Mouse (Mus musculus): Measurements from ENCODE around the gene Caln1.
A peak's percentile ranks its signal among the peaks of the same experiment; 100 is the strongest.

The Caln1 gene

GRCm38 (mm10) chr5:130393618-130394355 lies 24.5 kb downstream of the Caln1 start:
- DNase-seq (ENCODE audit: inconsistent age in 2 of 2, low spot score in 1 of 2): no peak

- DNase-seq (ENCODE audit: inconsistent age in 2 of 2, low spot score in 1 of 2): peak; percentile 62 to 76
Measured at GRCm38 (mm10) chr5:130394386-130394785, 25.1 kb downstream of the Caln1 start.

GRCm38 (mm10) chr5:130395142-130395541 lies 25.9 kb downstream of the Caln1 start:
- peak in 1 of 2 experiments; percentile 42 for DNase-seq (ENCODE audit: inconsistent age in 2 of 2, low spot score in 1 of 2)

- no peak for DNase-seq (ENCODE audit: inconsistent age in 2 of 2, low spot score in 1 of 2)
Measured at GRCm38 (mm10) chr5:130400136-130400917, 31.1 kb downstream of the Caln1 start.

- DNase-seq (ENCODE audit: inconsistent age in 2 of 2, low spot score in 1 of 2): peak; percentile 54 to 85
Measured at GRCm38 (mm10) chr5:130405201-130405600, 35.9 kb downstream of the Caln1 start.

- DNase-seq (ENCODE audit: inconsistent age in 2 of 2, low spot score in 1 of 2): no peak
Measured at GRCm38 (mm10) chr5:130409706-130410105, 40.5 kb downstream of the Caln1 start.

GRCm38 (mm10) chr5:130411516-130411915 lies 42.3 kb downstream of the Caln1 start:
- no peak for DNase-seq (ENCODE audit: inconsistent age in 2 of 2, low spot score in 1 of 2)

GRCm38 (mm10) chr5:130447438-130447837 lies 78.2 kb downstream of the Caln1 start:
- DNase-seq (ENCODE audit: inconsistent age in 2 of 2, low spot score in 1 of 2): no peak

GRCm38 (mm10) chr5:130448491-130448890 lies 79.2 kb downstream of the Caln1 start:
- peak in 1 of 2 experiments; percentile 20 for DNase-seq (ENCODE audit: inconsistent age in 2 of 2, low spot score in 1 of 2)

GRCm38 (mm10) chr5:130448931-130449856 lies 79.9 kb downstream of the Caln1 start:
- DNase-seq (ENCODE audit: inconsistent age in 2 of 2, low spot score in 1 of 2): peak; percentile 46 to 76

- DNase-seq (ENCODE audit: inconsistent age in 2 of 2, low spot score in 1 of 2): peak in 1 of 2 experiments; percentile 39
Measured at GRCm38 (mm10) chr5:130450031-130450541, 80.8 kb downstream of the Caln1 start.

- DNase-seq (ENCODE audit: inconsistent age in 2 of 2, low spot score in 1 of 2): no peak
Measured at GRCm38 (mm10) chr5:130458076-130458475, 88.8 kb downstream of the Caln1 start.

- peak; percentile 25 to 59 for DNase-seq (ENCODE audit: inconsistent age in 2 of 2, low spot score in 1 of 2)
Measured at GRCm38 (mm10) chr5:130472209-130472608, 103.0 kb downstream of the Caln1 start.

- DNase-seq (ENCODE audit: inconsistent age in 2 of 2, low spot score in 1 of 2): no peak
Measured at GRCm38 (mm10) chr5:130474876-130475275, 105.6 kb downstream of the Caln1 start.

- DNase-seq (ENCODE audit: inconsistent age in 2 of 2, low spot score in 1 of 2): peak; percentile 21 to 62
Measured at GRCm38 (mm10) chr5:130476741-130477140, 107.5 kb downstream of the Caln1 start.

- no peak for DNase-seq (ENCODE audit: inconsistent age in 2 of 2, low spot score in 1 of 2)
Measured at GRCm38 (mm10) chr5:130480290-130480689, 111.0 kb downstream of the Caln1 start.

- DNase-seq (ENCODE audit: inconsistent age in 2 of 2, low spot score in 1 of 2): no peak
Measured at GRCm38 (mm10) chr5:130491471-130491870, 122.2 kb downstream of the Caln1 start.

- DNase-seq (ENCODE audit: inconsistent age in 2 of 2, low spot score in 1 of 2): no peak
Measured at GRCm38 (mm10) chr5:130492305-130492704, 123.0 kb downstream of the Caln1 start.

- DNase-seq (ENCODE audit: inconsistent age in 2 of 2, low spot score in 1 of 2): peak in 1 of 2 experiments; percentile 15
Measured at GRCm38 (mm10) chr5:130502541-130502940, 133.3 kb downstream of the Caln1 start.

- DNase-seq (ENCODE audit: inconsistent age in 2 of 2, low spot score in 1 of 2): no peak
Measured at GRCm38 (mm10) chr5:130504891-130505290, 135.6 kb downstream of the Caln1 start.

GRCm38 (mm10) chr5:130510516-130510915 lies 141.3 kb downstream of the Caln1 start:
- peak in 1 of 2 experiments; percentile 51 for DNase-seq (ENCODE audit: inconsistent age in 2 of 2, low spot score in 1 of 2)

Data from adrenal gland, adult (tissue).